Mouse (Mus musculus): ENCODE measurements around the gene Gigyf1.

Gigyf1 gene

GRCm38 (mm10) chr5:137533117-137533827 is 14.9 kb downstream of the Gigyf1 start, which contains the start of the genes Epo and Gnb2:
Epo (minus strand) TSS chr5:137533242.
Gnb2 (minus strand) TSS chr5:137533510.
- peak; percentile 91 for DNase-seq (ENCODE audit: low read depth)

DNA sequence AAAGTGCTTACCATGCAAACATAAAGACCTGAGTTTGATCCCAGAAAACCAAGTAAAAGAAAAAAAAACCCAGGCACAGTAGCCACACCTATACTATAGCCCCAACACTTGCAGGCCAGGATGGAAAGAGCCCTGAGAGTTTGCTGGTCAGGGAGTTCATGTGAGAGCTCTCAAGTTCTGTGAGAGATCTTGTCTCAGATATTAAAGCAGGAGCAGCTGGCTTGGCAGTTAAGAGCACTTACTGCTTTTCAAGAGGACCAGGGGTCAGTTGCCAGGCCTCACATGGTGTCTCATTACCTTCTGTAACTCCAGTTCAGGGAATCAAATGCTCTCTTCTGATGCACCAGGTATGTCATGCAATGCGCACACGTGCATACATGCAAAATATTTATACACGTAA is 16.4 kb downstream of the Gigyf1 start:
- DNase-seq (ENCODE audit: low read depth), result no peak

GRCm38 (mm10) chr5:137535318-137535717 is 17.0 kb downstream of the Gigyf1 start:
- DNase-seq (ENCODE audit: low read depth), result no peak

DNA sequence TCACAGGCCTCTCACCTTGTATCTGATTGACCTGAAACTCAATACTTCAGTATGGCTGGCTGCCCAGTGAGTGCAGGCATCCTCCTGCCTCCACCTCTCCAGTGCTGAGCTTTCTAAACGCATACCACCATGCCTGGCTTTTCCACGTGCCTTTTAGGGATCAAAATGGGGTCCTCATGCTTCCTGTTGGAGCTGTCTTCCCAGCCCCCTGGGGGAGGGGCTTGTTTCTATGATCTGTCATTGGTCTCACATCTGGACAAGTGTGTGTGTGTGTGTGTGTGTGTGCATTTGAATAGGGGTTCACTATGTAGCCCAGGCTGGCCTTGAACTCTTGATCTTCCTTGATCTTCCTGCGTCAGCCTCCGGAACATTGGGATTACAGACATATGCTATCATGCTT is 19.1 kb downstream of the Gigyf1 start:
- DNase-seq (ENCODE audit: low read depth), result no peak

- DNase-seq (ENCODE audit: low read depth), result no peak
Measured at GRCm38 (mm10) chr5:137539291-137539801, 21.0 kb downstream of the Gigyf1 start.

DNA sequence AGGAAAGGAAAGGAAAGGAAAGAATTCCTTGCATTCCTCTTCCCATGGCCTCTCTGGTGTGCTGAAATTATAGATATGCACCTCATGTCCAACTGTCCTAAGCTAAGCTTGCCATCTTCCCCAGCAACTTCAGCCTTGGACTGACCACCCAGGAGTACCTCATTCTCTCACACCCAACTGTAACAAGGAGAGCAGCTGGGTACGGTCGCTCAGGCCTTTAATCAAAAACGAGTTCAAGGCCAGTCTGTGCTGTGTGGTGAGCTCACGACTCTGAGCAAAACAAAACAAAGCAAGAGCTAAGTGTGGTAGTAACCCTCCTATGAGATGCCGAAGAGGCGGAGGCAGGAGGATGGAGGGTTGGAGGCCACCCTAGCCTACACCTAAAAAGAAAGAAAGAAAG is 22.6 kb downstream of the Gigyf1 start:
- DNase-seq (ENCODE audit: low read depth), result no peak

GRCm38 (mm10) chr5:137541768-137542540 is 23.6 kb downstream of the Gigyf1 start:
- peak; percentile 19 for DNase-seq (ENCODE audit: low read depth)

DNA sequence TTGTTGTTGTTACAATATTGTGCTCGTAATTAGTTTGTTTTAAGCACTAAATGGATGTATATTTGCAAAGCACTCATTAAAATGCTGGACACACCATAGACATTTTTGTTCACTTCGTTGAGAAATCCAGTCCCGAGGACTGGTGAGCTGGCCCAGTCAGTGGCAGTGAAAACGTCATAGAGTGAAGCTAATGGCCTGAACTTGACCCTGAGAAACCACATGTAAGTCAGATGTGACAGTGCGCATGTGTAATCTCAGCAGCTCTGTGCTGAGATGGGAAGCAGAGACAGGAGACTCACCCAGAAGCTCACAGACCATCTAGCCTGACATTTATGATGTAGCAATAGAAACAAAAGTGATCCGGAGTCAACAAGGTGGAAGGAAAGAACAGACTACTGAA is 26.6 kb downstream of the Gigyf1 start:
- DNase-seq (ENCODE audit: low read depth), result no peak

DNA sequence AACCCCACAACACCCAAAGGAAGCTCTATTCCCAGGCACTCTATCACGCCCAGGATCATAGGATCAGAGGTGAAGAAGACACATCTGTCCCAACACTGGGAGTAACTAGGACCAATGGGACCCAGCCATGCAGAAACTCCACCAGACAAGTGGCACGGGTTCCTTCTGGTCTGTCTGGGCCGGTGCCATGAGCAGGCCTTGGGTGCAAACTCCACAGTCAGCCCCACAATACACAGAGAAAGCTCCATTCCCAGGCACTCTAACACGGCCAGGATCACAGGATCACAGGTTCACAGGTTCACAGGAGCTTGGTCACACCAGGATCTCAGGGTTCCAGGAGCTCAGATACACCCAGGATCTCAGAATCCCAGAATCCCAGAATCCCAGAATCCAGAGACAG is 27.2 kb downstream of the Gigyf1 start:
- no peak for DNase-seq (ENCODE audit: low read depth)

GRCm38 (mm10) chr5:137549840-137550239 is 31.5 kb downstream of the Gigyf1 start:
- DNase-seq (ENCODE audit: low read depth), result no peak

DNA sequence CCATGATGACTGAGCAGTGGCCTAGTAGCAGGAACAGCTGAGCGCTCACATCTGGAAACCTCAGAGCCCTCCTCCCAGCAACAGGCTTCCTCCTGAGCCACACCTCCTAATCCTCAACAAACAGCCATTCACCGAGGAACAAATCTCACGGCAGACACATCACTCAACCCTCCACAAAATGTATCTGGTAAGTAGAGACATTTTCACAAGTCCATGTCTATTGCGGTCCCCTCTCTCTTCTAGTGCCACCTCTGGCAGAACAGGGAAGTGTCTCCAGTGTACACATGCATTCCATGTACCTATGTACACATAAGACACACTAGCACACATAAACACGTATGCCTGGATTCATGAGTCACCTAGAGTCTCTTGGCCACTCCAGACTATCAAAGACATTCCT is 32.8 kb downstream of the Gigyf1 start:
- DNase-seq (ENCODE audit: low read depth), result no peak

DNA sequence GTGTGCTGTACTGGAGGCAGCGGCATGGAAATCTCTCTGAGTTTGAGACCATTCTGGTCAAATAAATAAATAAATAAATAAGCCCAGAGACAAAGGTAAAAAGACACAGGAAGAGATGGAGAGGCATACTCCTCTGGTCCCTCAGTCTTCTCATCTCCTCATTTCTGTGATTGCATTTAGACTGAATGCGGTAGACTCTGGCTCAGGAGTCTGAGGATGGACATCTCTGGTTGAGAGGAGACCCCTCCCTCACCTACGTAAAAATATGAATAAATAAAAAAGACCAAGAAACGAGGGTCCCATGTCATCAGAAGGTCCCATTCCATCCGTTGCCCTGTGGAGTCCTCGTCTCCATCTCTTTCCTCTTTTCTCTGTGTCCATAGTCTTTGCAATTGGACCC is 34.7 kb downstream of the Gigyf1 start:
- no peak for DNase-seq (ENCODE audit: low read depth)

- DNase-seq (ENCODE audit: low read depth), result no peak
Measured at GRCm38 (mm10) chr5:137553411-137553837, 35.1 kb downstream of the Gigyf1 start, which contains the start of gene Actl6b. Actl6b (plus strand) TSS chr5:137553517.

GRCm38 (mm10) chr5:137553898-137554297 is 35.5 kb downstream of the Gigyf1 start:
- no peak for DNase-seq (ENCODE audit: low read depth)

- no peak for DNase-seq (ENCODE audit: low read depth)
Measured at GRCm38 (mm10) chr5:137561556-137561955, 43.2 kb downstream of the Gigyf1 start.

DNA sequence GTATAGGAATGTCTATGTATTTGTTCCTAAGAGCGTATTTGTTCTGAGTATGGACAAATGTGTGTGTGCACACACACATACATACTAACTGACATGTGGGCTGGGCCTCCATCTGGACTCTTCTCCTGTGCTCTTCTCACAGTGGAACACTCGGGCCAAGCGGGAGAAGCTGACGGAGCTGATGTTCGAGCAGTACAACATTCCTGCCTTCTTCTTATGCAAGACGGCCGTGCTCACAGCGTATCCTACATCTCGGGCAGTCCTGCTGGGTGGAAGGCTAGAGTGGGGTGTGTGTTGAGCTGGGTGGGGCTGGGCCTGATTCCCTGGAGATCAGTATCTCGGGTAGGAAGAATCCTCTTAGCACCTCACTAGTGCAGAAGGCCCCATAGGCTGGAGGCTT is 44.6 kb downstream of the Gigyf1 start:
- no peak for DNase-seq (ENCODE audit: low read depth)

GRCm38 (mm10) chr5:137565744-137566143 is 47.4 kb downstream of the Gigyf1 start:
- DNase-seq (ENCODE audit: low read depth), result no peak

DNA sequence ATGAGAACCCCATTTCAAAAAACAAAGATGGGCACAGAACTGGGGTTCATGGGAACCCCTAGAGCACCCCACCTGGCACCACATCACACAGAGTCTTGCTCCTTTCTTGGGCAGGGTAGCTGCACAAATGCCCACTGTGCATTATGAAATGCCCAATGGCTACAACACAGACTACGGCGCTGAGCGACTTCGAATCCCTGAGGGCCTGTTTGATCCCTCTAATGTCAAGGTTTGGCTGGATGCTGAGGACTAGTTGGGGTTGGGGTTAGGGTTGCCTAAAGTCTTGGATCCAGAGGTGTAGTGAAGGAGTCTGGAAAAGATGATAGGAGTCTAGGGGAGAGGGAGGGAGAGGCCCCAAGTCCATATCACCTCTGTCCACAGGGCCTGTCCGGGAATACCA is 48.1 kb downstream of the Gigyf1 start:
- no peak for DNase-seq (ENCODE audit: low read depth)

GRCm38 (mm10) chr5:137568223-137568798 is 50.0 kb downstream of the Gigyf1 start:
- no peak for DNase-seq (ENCODE audit: low read depth)

- no peak for DNase-seq (ENCODE audit: low read depth)
Measured at GRCm38 (mm10) chr5:137569031-137569430, 50.7 kb downstream of the Gigyf1 start.

DNA sequence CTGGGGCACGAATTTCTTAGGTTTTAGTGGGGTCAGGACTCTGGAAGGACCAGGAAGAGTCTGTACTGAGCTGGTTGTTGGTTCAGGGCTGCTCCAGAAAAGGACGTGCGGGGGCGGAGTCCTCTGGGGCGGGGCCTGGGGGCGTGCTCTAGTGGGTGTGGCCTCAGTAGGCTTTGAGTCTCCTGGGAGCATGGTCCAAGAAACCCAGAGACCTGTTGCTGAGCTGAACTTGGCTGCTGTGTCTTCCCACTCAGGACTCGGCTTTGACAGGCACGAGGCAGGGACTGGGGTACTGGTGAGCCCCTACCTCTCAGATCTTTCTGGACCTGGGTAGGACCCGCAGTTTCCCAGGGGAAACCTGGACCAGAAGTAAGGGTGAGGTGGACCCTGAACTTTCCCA is 51.3 kb downstream of the Gigyf1 start, which contains the start of gene Tfr2:
Gene Tfr2, plus strand, starts transcription at position 176 of the 400 bp plus-strand sequence.
- no peak for DNase-seq (ENCODE audit: low read depth)

GRCm38 (mm10) chr5:137570181-137570580 is 51.8 kb downstream of the Gigyf1 start:
- DNase-seq (ENCODE audit: low read depth), result no peak

All from fibroblast of lung, adult 2 months (primary cell).